Mouse (Mus musculus): ENCODE data around the gene Add2. TPM values are rescaled to one million over a fixed set of nuclear protein-coding genes. Genes with fewer than 3 reads are reported as not detected.

Gene Add2
- polyA plus RNA-seq, 1 experiment, result 1.7 TPM

DNA sequence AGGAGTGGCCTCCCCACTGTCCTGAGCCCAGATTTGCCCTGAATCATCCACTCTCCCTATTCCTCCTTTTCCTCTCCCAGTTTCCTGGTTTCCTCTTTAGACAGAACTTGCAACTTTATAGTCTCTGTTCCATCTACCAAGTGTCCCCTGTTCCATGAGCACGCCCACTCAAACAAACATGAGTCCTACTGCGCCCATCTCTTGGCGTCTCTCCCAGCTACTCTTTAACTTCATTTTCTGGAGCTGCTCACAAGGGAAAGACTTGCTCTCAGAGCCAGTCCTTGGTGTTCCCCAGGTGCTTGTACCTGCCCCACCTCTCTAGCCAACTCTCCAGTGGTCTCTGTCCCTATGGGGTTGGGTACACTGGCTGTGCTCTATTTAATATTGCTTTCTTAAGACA, 87.4 kb downstream of the Add2 start:
- H3K27me3 ChIP-seq (ENCODE audit: control insufficient read depth, insufficient read depth, low read length), result no peaks in the 10 kb centered on the region
- no peak overlapping the region for H3K27ac ChIP-seq (ENCODE audit: control insufficient read depth, insufficient read depth, low read depth, low read length)
- H3K4me3 ChIP-seq (ENCODE audit: control insufficient read depth, low read depth, low read length), result no peak overlapping the region
- no peaks in the 10 kb centered on the region for H3K4me1 ChIP-seq (ENCODE audit: control insufficient read depth, insufficient read depth, low read length)
- TF ChIP-seq POLR2A (IDR thresholded peaks at IDR 0.05; ENCODE audit: control insufficient read depth, low read depth, low read length), result no peak
- TF ChIP-seq CTCF (IDR thresholded peaks at IDR 0.05; ENCODE audit: control insufficient read depth, insufficient read depth, insufficient replicate concordance, low read depth, low read length), result no peak
- H3K36me3 ChIP-seq (ENCODE audit: control insufficient read depth, insufficient read depth, low read length), result no peaks in the 10 kb centered on the region

DNA sequence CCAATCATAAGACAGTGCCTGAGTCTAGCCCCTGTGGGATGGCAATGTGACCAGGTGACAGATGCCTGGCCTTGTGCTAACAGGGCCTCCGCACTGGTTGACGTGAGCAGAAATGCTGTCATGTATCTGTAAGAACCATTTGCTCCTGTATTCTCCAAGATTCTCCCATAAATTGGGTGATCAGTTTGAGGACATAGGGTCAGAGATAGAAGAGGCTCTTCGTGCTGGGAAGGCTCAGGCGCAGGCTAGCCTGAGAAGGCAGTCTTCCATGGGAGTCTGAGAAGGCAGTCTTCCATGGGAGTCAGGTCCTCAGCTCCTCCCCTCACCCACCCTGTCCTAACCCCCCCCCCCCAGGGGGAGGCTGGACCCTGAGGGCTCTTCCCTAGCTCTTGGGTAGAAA, 94.6 kb downstream of the Add2 start:
- no peak for TF ChIP-seq CTCF (IDR thresholded peaks at IDR 0.05; ENCODE audit: control insufficient read depth, insufficient read depth, insufficient replicate concordance, low read depth, low read length)
- TF ChIP-seq POLR2A (IDR thresholded peaks at IDR 0.05; ENCODE audit: control insufficient read depth, low read depth, low read length), result no peak
- no peaks in the 10 kb centered on the region for H3K27me3 ChIP-seq (ENCODE audit: control insufficient read depth, insufficient read depth, low read length)
- H3K4me3 ChIP-seq (ENCODE audit: control insufficient read depth, low read depth, low read length), result no peak overlapping the region
- no peak overlapping the region for H3K27ac ChIP-seq (ENCODE audit: control insufficient read depth, insufficient read depth, low read depth, low read length)
- no peaks in the 10 kb centered on the region for H3K4me1 ChIP-seq (ENCODE audit: control insufficient read depth, insufficient read depth, low read length)
- no peaks in the 10 kb centered on the region for H3K36me3 ChIP-seq (ENCODE audit: control insufficient read depth, insufficient read depth, low read length)

DNA sequence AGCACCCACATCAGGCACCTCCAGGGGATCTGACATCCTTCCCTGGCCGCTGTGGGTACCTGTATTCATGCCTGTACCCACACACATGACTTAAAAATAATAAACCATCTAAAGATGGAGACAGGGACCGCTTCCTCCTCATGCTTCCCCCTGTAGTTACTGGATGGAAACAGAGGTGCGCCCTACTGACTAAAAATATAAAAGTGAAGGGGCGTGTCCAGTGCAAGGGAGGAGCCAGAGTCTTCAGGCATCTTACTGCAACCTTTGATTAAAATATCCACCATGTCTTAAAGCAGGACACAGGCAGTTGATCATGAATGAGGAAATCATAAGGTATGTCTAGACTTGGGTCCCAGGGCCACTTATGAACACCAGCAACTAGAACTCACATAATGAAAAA, 97.3 kb downstream of the Add2 start:
- TF ChIP-seq POLR2A (IDR thresholded peaks at IDR 0.05; ENCODE audit: control insufficient read depth, low read depth, low read length) (no peak), CTCF (IDR thresholded peaks at IDR 0.05; ENCODE audit: control insufficient read depth, insufficient read depth, insufficient replicate concordance, low read depth, low read length) (no peak)
- H3K27me3 ChIP-seq (ENCODE audit: control insufficient read depth, insufficient read depth, low read length), result no peaks in the 10 kb centered on the region
- no peak overlapping the region for H3K4me3 ChIP-seq (ENCODE audit: control insufficient read depth, low read depth, low read length)

DNA sequence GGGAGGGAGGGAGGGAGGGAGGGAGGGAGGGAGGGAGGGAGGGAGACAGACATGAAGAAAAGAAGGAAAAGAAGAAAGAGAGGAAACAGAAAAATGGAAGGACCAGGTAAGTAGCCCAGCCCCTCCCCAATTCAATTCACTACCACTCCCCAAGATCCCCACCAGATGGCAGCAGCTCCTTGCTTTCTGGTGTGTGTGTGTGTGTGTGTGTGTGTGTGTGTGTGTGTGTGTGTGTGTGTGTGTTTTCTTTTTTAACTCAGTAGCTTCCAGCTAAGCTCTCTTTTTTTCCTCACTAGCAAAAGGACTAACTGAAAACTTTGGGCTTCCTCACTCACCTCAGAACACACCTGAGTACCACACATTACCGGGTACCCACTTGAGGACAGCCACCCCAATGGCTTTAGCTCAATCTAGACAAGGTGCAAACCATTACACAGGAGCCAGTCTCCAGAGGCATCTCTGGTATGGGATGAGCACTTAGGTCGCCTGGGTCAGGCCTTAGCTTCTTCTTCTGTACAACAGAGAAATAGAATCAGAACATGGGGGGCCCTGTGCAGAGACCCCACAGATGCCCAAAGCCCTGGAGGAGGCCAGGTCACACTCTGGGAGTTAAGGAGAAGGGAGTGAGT, 98.6 kb downstream of the Add2 start:
- no peaks in the 10 kb centered on the region for H3K27me3 ChIP-seq (ENCODE audit: control insufficient read depth, insufficient read depth, low read length)
- H3K27ac ChIP-seq (ENCODE audit: control insufficient read depth, insufficient read depth, low read depth, low read length), result no peak overlapping the region
- TF ChIP-seq POLR2A (IDR thresholded peaks at IDR 0.05; ENCODE audit: control insufficient read depth, low read depth, low read length) (no peak), CTCF (IDR thresholded peaks at IDR 0.05; ENCODE audit: control insufficient read depth, insufficient read depth, insufficient replicate concordance, low read depth, low read length) (0 out of 2 replicates have a peak, but pooled peaks have one; percentile 26)
- H3K36me3 ChIP-seq (ENCODE audit: control insufficient read depth, insufficient read depth, low read length), result no peaks in the 10 kb centered on the region
- H3K4me3 ChIP-seq (ENCODE audit: control insufficient read depth, low read depth, low read length), result no peak overlapping the region
- no peaks in the 10 kb centered on the region for H3K4me1 ChIP-seq (ENCODE audit: control insufficient read depth, insufficient read depth, low read length)

More for the DNA sequence above, 97.3 kb downstream of the Add2 start:
- H3K36me3 ChIP-seq (ENCODE audit: control insufficient read depth, insufficient read depth, low read length), result no peaks in the 10 kb centered on the region
- H3K4me1 ChIP-seq (ENCODE audit: control insufficient read depth, insufficient read depth, low read length), result no peaks in the 10 kb centered on the region
- H3K27ac ChIP-seq (ENCODE audit: control insufficient read depth, insufficient read depth, low read depth, low read length), result no peak overlapping the region

DNA sequence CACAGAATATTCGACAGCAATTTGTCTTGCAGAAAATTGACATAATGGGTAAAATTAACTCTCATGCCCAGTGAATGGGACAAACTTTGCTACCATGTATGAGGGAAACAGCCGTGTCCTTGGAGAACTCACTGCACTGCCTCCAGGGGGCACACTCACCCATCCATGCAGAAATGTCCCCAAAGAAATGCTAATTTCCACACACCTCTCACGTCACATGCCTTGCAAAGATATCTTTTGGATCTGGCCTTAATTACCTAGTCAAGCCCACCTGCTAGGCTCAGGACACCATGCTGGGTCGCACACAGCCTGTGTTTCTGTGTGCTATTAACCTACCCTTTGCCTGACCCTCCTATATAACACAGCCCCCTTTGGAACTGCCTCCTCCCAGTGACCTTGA, 100.0 kb downstream of the Add2 start:
- Histone ChIP-seq H3K4me3 (ENCODE audit: control insufficient read depth, low read depth, low read length) (no peak overlapping the region), H3K36me3 (ENCODE audit: control insufficient read depth, insufficient read depth, low read length) (no peaks in the 10 kb centered on the region), H3K27ac (ENCODE audit: control insufficient read depth, insufficient read depth, low read depth, low read length) (no peak overlapping the region), H3K27me3 (ENCODE audit: control insufficient read depth, insufficient read depth, low read length) (no peaks in the 10 kb centered on the region), H3K4me1 (ENCODE audit: control insufficient read depth, insufficient read depth, low read length) (no peaks in the 10 kb centered on the region)
- peak; percentile 19; the same call in 1 of the 2 replicates for TF ChIP-seq CTCF (IDR thresholded peaks at IDR 0.05; ENCODE audit: control insufficient read depth, insufficient read depth, insufficient replicate concordance, low read depth, low read length)
- no peak for TF ChIP-seq POLR2A (IDR thresholded peaks at IDR 0.05; ENCODE audit: control insufficient read depth, low read depth, low read length)

DNA sequence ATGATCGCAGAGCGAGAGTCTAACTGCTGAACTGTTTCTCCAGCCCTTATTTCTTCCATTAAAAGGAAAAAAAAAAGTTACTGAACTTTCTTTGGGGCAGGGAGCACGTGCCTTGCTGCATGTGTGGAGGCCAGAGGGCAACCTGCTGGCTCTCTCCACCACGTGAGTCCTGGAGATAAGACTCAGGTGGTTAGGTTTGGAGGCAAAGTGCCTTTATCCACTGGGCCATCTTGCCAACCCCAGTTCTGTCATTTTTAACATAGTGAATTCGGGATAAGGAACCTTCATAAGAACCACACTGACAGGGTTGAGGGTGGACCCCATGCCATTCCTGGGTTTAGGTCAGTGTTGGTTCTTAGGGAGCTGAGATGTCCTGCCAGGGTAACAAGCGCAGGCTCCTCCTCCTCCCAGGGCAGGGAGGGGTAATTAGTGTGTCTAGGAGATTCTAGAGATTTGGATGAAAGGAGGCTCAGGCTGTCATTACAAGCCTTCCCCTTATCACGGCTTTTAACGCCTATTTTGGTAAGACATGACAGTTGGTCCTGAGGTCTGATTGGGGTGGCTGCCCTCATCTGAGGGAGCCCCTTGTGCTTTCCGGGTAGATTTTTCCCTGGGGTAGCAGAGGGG, 101.5 kb downstream of the Add2 start:
- no peaks in the 10 kb centered on the region for H3K4me1 ChIP-seq (ENCODE audit: control insufficient read depth, insufficient read depth, low read length)
- no peaks in the 10 kb centered on the region for H3K36me3 ChIP-seq (ENCODE audit: control insufficient read depth, insufficient read depth, low read length)
- no peak overlapping the region for H3K4me3 ChIP-seq (ENCODE audit: control insufficient read depth, low read depth, low read length)
- TF ChIP-seq POLR2A (IDR thresholded peaks at IDR 0.05; ENCODE audit: control insufficient read depth, low read depth, low read length), result no peak
- H3K27me3 ChIP-seq (ENCODE audit: control insufficient read depth, insufficient read depth, low read length), result no peaks in the 10 kb centered on the region
- no peak overlapping the region for H3K27ac ChIP-seq (ENCODE audit: control insufficient read depth, insufficient read depth, low read depth, low read length)

DNA sequence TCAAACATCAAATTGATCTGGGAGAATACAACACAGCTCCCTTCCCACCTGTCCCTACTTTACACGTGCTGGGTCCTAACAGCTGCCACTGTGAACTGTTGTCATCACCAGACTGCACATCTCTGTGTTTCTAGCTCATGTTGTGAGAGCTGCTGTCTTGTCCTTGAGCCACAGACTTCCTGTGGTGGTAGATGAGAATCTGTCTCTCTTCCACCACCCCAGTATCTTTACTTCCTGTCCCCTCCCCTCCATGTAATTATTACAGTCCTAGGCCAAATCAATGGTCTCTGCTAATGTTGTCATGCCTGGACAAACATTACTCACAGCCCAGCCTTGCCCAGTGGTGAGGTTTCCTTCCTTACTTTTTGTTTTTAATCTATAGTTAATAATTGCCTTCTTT, 105.4 kb downstream of the Add2 start:
- Histone ChIP-seq H3K36me3 (ENCODE audit: control insufficient read depth, insufficient read depth, low read length) (no peaks in the 10 kb centered on the region), H3K27me3 (ENCODE audit: control insufficient read depth, insufficient read depth, low read length) (no peaks in the 10 kb centered on the region), H3K4me1 (ENCODE audit: control insufficient read depth, insufficient read depth, low read length) (no peaks in the 10 kb centered on the region), H3K27ac (ENCODE audit: control insufficient read depth, insufficient read depth, low read depth, low read length) (no peak overlapping the region), H3K4me3 (ENCODE audit: control insufficient read depth, low read depth, low read length) (no peak overlapping the region)
- TF ChIP-seq CTCF (IDR thresholded peaks at IDR 0.05; ENCODE audit: control insufficient read depth, insufficient read depth, insufficient replicate concordance, low read depth, low read length), result no peak
- TF ChIP-seq POLR2A (IDR thresholded peaks at IDR 0.05; ENCODE audit: control insufficient read depth, low read depth, low read length), result no peak
